Mouse (Mus musculus) embryonic facial prominence, embryonic 10.5 days (tissue): ENCODE results near the gene Arhgap15. TPM values are rescaled to one million over a fixed set of nuclear protein-coding genes. Genes with fewer than 3 reads are reported as not detected.

ENCODE experiments used
- DNase-seq: peaks from one replicate; pipeline ENCODE4 v3.0.0-alpha.2; 2017; ENCODE audit warnings: low spot score
- H3K27ac ChIP-seq: fragments of 300-500 bp; sonication (generic); replicated peaks from 2 replicates; pipeline ENCODE4 v1.5.1; 2016; ENCODE audit warnings: mild to moderate bottlenecking
- H3K27me3 ChIP-seq: fragments of 300-500 bp; sonication (generic); replicated peaks from 2 replicates; pipeline ENCODE4 v1.6.1; 2016; ENCODE audit warnings: low read depth, mild to moderate bottlenecking; ENCODE audit not compliant: poor library complexity, severe bottlenecking
- H3K36me3 ChIP-seq: fragments of 300-500 bp; sonication (generic); replicated peaks from 2 replicates; pipeline ENCODE4 v1.6.1; 2016; ENCODE audit warnings: mild to moderate bottlenecking, moderate library complexity
- H3K4me1 ChIP-seq: fragments of 300-500 bp; sonication (generic); 2 replicates; pipeline ENCODE4 v1.6.1; 2016
- H3K4me3 ChIP-seq: fragments of 300-500 bp; sonication (generic); 2 replicates; pipeline ENCODE4 v1.5.1; 2016; ENCODE audit warnings: mild to moderate bottlenecking, moderate library complexity
- H3K9me3 ChIP-seq: fragments of 300-500 bp; sonication (generic); 2 replicates; pipeline ENCODE4 v1.6.1; 2016; ENCODE audit warnings: mild to moderate bottlenecking
- WGBS: fragments of 180-500 bp; shearing (Covaris S2); methylation state at CpG from one replicate; pipeline ENCODE4 v1.1.7; 2016; 5-methylcytosine and 5-hydroxymethylcytosine counted together
- polyA plus RNA-seq: library from polyadenylated mRNA; unstranded; fragments of >200 nt; fragmentation: Nextera tagmentation; extraction: Ambion mirVana; gene quantifications from 2 replicates; pipeline ENCODE4 v1.2.1, GENCODE M21; 2016

Gene Arhgap15
- polyA plus RNA-seq, 1 experiment from 2014 or later = 0.31 TPM

DNA sequence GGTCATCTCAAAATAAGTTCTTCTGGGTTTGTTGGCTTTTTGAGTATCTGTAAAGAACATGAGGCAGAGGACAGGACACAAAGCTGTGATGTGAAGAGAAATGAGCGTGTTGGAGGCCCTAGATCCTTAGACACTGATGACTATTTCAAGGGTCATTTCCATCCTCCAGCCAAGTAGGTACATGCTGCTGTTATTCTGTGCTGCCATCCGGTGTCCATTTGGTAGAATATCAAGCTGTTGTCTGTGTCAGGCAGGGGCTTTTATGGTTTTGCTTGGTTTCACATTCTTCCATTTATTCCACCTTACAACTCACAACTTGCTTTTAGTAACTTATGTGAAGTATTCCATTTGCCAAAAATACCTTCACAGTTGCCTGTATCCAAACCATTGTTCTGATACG lies 102.6 kb downstream of the Arhgap15 start:
- WGBS = 57% methylated on average over 3 of the region's 3 CpGs
- H3K4me3 ChIP-seq = no peak overlapping the region
- no peaks in the 10 kb centered on the region for H3K4me1 ChIP-seq
- DNase-seq = peak; percentile 11
- no peaks in the 10 kb centered on the region for H3K27me3 ChIP-seq
- H3K9me3 ChIP-seq = no peaks in the 10 kb centered on the region
- no peak overlapping the region for H3K27ac ChIP-seq
- H3K36me3 ChIP-seq = no peaks in the 10 kb centered on the region

DNA sequence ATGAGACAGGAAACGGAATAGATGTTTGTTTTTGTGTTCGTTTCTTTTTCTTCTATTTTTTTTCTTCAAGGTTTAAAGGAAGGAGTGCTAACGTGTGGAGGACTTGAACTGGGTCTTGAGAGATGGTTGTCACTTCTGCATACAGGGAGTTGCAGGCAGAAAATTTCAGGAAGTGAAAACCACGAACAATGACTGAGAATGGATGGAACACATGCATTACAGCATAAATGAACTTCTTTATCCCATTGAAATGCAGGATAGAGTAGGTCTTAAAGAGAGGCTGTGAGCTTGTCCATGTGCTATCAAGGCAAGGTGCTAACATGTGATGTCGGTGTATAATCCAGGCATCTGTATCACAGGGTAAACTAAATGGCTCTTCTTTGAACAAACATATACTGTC lies 114.1 kb downstream of the Arhgap15 start:
- H3K27me3 ChIP-seq = no peaks in the 10 kb centered on the region
- WGBS = 81% methylated on average over 5 of the region's 5 CpGs
- no peak overlapping the region for H3K4me3 ChIP-seq
- DNase-seq = no peak
- no peak overlapping the region for H3K27ac ChIP-seq
- H3K9me3 ChIP-seq = no peaks in the 10 kb centered on the region
- no peaks in the 10 kb centered on the region for H3K36me3 ChIP-seq
- no peaks in the 10 kb centered on the region for H3K4me1 ChIP-seq

DNA sequence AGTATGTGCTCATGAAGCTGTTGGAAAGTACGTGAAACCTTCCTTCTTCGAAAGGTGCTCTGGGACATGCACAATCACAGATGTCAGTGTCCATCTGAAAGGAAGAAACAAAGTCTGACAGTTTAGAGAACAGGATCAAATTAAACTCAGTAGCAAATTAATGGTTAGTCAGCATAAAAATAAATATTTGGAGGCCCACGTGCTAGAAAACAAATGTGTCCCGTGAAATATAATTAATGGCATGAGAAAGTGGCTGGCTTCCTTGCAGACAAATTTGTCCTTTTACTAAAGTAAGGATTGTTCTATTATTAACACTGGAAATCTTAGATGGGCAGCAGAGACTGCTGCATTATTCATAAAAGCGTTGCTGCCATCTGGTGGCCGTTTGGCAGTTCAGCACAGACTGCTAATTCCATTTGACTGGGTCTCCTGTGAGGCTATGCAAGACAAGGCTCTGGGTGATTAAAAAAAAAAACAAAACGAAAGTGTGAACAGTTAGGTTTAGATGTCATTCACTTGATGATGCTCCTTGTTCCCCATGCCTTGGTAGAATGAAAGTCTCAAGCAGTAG lies 153.9 kb downstream of the Arhgap15 start:
- H3K36me3 ChIP-seq = no peaks in the 10 kb centered on the region
- no peaks in the 10 kb centered on the region for H3K4me1 ChIP-seq
- peak; percentile 73 for DNase-seq
- H3K4me3 ChIP-seq = no peak overlapping the region
- no peaks in the 10 kb centered on the region for H3K27me3 ChIP-seq
- H3K9me3 ChIP-seq = no peaks in the 10 kb centered on the region
- 28% methylated on average over 7 of the region's 7 CpGs for WGBS
- no peak overlapping the region for H3K27ac ChIP-seq

DNA sequence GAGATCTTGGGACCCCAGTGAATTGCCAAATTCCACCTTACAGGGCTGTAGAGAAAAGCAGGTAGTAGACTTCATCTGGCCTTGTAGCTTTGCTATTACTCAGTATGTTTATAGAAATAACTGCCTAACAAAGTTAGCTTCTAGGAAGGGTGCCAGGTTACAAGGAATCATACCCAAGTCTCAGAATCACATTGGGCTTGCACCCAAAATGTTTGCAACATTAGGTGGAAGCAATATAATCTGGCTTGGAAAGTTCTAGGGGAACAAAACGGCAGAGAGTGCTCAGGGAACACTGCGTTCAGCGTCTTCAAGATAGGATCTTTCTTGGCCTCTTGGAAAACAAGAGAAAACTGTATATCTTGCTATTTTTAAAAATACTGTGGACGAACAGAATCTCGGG lies 158.9 kb downstream of the Arhgap15 start:
- Histone ChIP-seq H3K27ac (no peak overlapping the region), H3K4me3 (no peak overlapping the region), H3K36me3 (no peaks in the 10 kb centered on the region), H3K4me1 (no peaks in the 10 kb centered on the region), H3K9me3 (no peaks in the 10 kb centered on the region), H3K27me3 (no peaks in the 10 kb centered on the region)
- DNase-seq = no peak
- WGBS = 92% methylated on average over 5 of the region's 5 CpGs

- DNase-seq = no peak
- 92% methylated on average over 6 of the region's 6 CpGs for WGBS
- no peak overlapping the region for H3K27ac ChIP-seq
- no peak overlapping the region for H3K4me3 ChIP-seq
- H3K4me1 ChIP-seq = no peaks in the 10 kb centered on the region
- no peaks in the 10 kb centered on the region for H3K27me3 ChIP-seq
- no peaks in the 10 kb centered on the region for H3K9me3 ChIP-seq
- no peaks in the 10 kb centered on the region for H3K36me3 ChIP-seq
Measured at GRCm38 (mm10) chr2:43914104-43914503, 165.5 kb downstream of the Arhgap15 start.

DNA sequence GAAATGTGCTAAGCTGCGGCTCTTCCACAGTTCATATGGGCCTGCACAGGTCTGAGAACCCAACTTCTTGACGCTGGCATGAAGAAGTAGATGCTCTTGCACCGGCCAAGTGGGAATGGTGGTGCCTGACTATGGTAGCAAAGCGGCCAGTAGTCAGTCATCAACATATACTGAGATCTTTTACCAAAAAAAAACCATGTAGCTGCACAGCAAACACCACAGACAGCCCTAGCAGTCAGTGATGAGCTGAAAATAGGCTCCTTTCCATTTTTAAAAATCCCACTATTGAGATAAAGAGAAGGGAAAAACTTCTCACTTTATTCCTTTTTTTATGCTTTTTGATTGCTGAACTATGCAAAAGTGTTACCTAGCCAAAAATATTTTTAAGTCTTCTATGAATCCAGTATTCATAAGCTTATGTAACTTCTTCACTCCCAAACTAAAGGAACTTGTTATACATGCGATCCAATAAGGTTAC lies 175.3 kb downstream of the Arhgap15 start:
- no peaks in the 10 kb centered on the region for H3K4me1 ChIP-seq
- H3K27ac ChIP-seq = no peak overlapping the region
- H3K4me3 ChIP-seq = no peak overlapping the region
- no peaks in the 10 kb centered on the region for H3K27me3 ChIP-seq
- no peaks in the 10 kb centered on the region for H3K36me3 ChIP-seq
- 92% methylated on average over 5 of the region's 5 CpGs for WGBS
- no peak for DNase-seq
- H3K9me3 ChIP-seq = no peaks in the 10 kb centered on the region

- DNase-seq = no peak
- Histone ChIP-seq H3K4me3 (no peak overlapping the region), H3K9me3 (no peaks in the 10 kb centered on the region), H3K36me3 (no peaks in the 10 kb centered on the region), H3K4me1 (no peaks in the 10 kb centered on the region), H3K27ac (no peak overlapping the region), H3K27me3 (no peaks in the 10 kb centered on the region)
- WGBS = 89% methylated on average over 3 of the region's 3 CpGs
Measured at GRCm38 (mm10) chr2:43931687-43932086, 183.1 kb downstream of the Arhgap15 start.

- Histone ChIP-seq H3K27me3 (no peaks in the 10 kb centered on the region), H3K9me3 (no peaks in the 10 kb centered on the region), H3K27ac (no peak overlapping the region), H3K36me3 (no peaks in the 10 kb centered on the region), H3K4me1 (no peaks in the 10 kb centered on the region), H3K4me3 (no peak overlapping the region)
- whole genome bisulfite sequencing = 88% methylated on average over 5 of the region's 5 CpGs
- DNase-seq = no peak
Measured at GRCm38 (mm10) chr2:43939196-43939595, 190.6 kb downstream of the Arhgap15 start.

DNA sequence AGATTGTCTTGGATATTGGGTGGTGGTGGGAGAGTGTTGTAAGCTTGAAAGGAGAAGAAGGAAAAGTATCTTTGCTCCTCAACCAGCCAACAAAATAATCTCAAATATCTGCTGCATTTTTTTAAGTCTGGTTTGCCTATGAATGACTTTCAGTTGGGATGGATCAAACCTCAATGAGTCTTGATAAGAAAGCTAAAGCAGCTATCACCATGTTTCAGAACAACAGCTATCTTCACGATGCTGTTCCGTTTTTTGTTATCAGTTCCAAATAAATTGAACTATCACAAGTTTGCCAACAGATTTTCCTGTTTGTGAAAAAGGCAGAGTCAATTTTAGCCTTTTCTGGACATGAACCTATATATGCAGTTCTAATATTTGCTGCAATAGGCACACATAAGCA lies 197.1 kb downstream of the Arhgap15 start:
- Histone ChIP-seq H3K27me3 (no peaks in the 10 kb centered on the region), H3K27ac (no peak overlapping the region), H3K4me3 (no peak overlapping the region), H3K9me3 (no peaks in the 10 kb centered on the region), H3K4me1 (no peaks in the 10 kb centered on the region), H3K36me3 (no peaks in the 10 kb centered on the region)
- WGBS = 93% methylated on average over 2 of the region's 2 CpGs
- no peak for DNase-seq

- H3K27me3 ChIP-seq = no peaks in the 10 kb centered on the region
- no peaks in the 10 kb centered on the region for H3K36me3 ChIP-seq
- no peak overlapping the region for H3K27ac ChIP-seq
- no peak for DNase-seq
- H3K9me3 ChIP-seq = no peaks in the 10 kb centered on the region
- no peak overlapping the region for H3K4me3 ChIP-seq
- H3K4me1 ChIP-seq = no peaks in the 10 kb centered on the region
- WGBS = 91% methylated on average over 13 of the region's 13 CpGs
Measured at GRCm38 (mm10) chr2:43949775-43950492, 201.3 kb downstream of the Arhgap15 start.

DNA sequence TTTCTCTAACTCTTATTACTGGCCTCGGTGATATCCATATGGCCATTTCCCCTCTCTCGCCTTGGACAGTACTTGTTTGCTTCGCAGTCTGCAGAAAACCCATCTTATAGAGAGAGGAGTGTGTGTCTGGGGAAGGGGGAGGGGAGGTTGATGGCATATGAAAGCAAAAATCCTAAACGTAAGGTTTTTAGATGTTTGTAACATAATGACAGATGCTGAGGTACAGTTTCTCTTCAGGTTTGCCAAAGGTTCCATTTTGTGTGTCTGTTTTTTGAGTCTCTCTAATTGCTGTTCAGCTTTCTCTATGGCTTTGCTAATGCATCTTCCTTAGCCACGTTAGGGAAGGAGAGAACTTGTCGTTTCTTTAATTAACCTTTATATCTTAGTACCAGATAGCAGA lies 202.1 kb downstream of the Arhgap15 start:
- no peak overlapping the region for H3K27ac ChIP-seq
- H3K27me3 ChIP-seq = no peaks in the 10 kb centered on the region
- no peak overlapping the region for H3K4me3 ChIP-seq
- H3K36me3 ChIP-seq = no peaks in the 10 kb centered on the region
- 76% methylated on average over 6 of the region's 6 CpGs for WGBS
- no peaks in the 10 kb centered on the region for H3K9me3 ChIP-seq
- no peaks in the 10 kb centered on the region for H3K4me1 ChIP-seq
- DNase-seq = no peak

GRCm38 (mm10) chr2:43959189-43959588 lies 210.6 kb downstream of the Arhgap15 start:
- Histone ChIP-seq H3K4me1 (no peaks in the 10 kb centered on the region), H3K27me3 (no peaks in the 10 kb centered on the region), H3K9me3 (no peaks in the 10 kb centered on the region), H3K4me3 (no peak overlapping the region), H3K27ac (no peak overlapping the region), H3K36me3 (no peaks in the 10 kb centered on the region)
- DNase-seq = no peak

DNA sequence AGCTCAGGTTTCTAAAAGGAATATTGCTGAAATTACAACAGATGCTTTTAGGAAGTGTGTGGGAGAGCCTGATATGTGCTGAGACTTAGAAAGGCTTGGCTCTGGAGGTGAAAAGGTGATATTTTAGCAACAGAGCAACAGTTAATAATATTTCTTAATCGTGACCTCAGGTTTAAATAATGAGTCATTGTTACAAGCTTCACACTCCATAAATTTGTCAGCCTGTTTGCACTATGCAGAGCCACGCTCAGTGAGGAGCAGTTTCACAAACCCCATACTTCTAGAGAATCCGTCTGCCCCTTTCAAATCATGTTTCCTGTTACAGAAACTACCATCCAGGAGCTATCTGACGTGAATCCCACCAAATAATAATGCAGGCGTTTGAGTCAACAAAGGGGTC lies 213.8 kb downstream of the Arhgap15 start:
- Histone ChIP-seq H3K27me3 (no peaks in the 10 kb centered on the region), H3K36me3 (no peaks in the 10 kb centered on the region), H3K27ac (no peak overlapping the region), H3K4me3 (no peak overlapping the region), H3K4me1 (no peaks in the 10 kb centered on the region), H3K9me3 (no peaks in the 10 kb centered on the region)
- 81% methylated on average over 5 of the region's 5 CpGs for WGBS
- DNase-seq = no peak
